Mouse (Mus musculus): ENCODE measurements around the gene Mbtps1. TPM values are rescaled to one million over a fixed set of nuclear protein-coding genes. Genes with fewer than 3 reads are reported as not detected.

Gene Mbtps1
- polyA plus RNA-seq, 1 experiment from 2014 or later = 64.8 TPM

DNA sequence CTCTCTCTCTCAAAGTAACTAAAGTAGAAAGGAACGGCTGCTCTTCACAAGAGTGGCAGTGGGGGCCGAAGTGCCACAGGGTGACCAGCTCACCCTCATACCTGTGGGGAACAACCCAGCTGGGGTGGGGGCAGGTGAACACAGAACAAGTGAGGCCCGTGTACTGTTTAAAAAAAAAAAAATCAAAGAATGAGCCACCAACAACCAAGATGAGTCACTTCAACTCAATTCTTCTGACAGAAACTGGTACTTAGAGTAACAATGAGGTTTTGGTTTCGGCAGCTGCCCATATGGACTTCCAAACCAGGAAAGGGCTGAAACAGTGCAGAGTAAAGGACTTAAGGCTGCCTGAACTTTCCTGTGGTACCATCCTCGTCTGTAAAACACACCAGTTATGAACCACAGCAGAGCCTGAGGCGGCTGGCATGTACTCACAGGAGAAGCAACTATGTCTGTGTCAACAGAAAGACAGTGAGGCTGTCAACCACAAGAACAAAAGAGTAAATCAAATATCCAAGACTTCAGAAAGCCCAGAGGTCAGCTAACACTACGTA lies 9.9 kb downstream of the Mbtps1 start:
- H3K36me3 ChIP-seq (ENCODE audit: control insufficient read depth, insufficient read depth, low read length) = no peaks in the 10 kb centered on the region
- ATAC-seq (ENCODE audit: low FRiP score) = no peak
- 87% methylated on average over 7 of the region's 7 CpGs for WGBS

DNA sequence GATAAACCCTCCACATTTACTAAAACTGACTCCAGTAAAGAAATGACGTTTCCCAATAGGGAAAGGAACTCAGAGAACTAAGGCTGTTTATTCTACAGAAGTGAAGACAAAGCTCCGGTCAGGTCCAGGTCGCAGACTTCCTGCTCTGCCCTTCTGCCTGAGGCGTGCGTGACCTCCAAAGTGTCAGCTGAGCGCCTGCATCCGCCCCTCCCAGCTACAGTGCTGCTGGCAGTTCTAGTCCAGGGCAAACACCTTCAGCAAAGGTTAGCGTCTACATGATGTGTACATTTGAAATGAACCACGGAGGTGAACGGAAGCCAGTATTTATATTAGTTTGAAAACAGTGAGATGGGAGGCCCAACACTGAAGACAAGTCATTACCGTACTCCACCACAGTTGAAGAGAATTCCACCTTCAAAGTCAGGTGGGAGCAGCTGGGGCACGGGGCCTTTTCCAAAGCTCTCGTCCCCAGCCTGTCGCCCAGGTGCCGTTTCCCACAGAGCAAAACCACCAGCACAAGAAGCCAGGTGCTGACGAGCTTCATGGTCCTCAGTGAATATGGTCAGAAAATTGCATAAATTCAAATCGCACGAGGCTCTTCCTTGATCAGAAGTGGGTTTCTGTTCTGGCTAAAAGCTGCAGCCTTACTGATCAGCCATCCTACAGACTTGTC lies 11.4 kb downstream of the Mbtps1 start:
- Histone ChIP-seq H3K36me3 (ENCODE audit: control insufficient read depth, insufficient read depth, low read length) (no peaks in the 10 kb centered on the region), H3K4me2 (replicated peaks; ENCODE audit: low read depth, low read length) (no peak overlapping the region), H3K4me1 (replicated peaks; ENCODE audit: control insufficient read depth, insufficient read depth, low read length) (no peaks in the 10 kb centered on the region), H3K27ac (ENCODE audit: low read depth, low read length) (no peak overlapping the region), H3K4me3 (ENCODE audit: low read depth, low read length) (no peak overlapping the region), H3K9me3 (ENCODE audit: control insufficient read depth, low read length) (no peaks in the 10 kb centered on the region), H3K9ac (ENCODE audit: low read depth, low read length) (no peak overlapping the region), H3K27me3 (ENCODE audit: control insufficient read depth, insufficient read depth, low read length) (no peaks in the 10 kb centered on the region)
- DNase-seq (ENCODE audit: low spot score) (no peak), ATAC-seq (ENCODE audit: low FRiP score) (no peak)
- WGBS = 87% methylated on average over 18 of the region's 18 CpGs

More for the DNA sequence above, 9.9 kb downstream of the Mbtps1 start:
- Histone ChIP-seq H3K4me1 (replicated peaks; ENCODE audit: control insufficient read depth, insufficient read depth, low read length) (no peaks in the 10 kb centered on the region), H3K9me3 (ENCODE audit: control insufficient read depth, low read length) (no peaks in the 10 kb centered on the region), H3K27me3 (ENCODE audit: control insufficient read depth, insufficient read depth, low read length) (no peaks in the 10 kb centered on the region), H3K27ac (ENCODE audit: low read depth, low read length) (no peak overlapping the region), H3K9ac (ENCODE audit: low read depth, low read length) (no peak overlapping the region), H3K4me3 (ENCODE audit: low read depth, low read length) (no peak overlapping the region), H3K4me2 (replicated peaks; ENCODE audit: low read depth, low read length) (no peak overlapping the region)
- DNase-seq (ENCODE audit: low spot score) = no peak

DNA sequence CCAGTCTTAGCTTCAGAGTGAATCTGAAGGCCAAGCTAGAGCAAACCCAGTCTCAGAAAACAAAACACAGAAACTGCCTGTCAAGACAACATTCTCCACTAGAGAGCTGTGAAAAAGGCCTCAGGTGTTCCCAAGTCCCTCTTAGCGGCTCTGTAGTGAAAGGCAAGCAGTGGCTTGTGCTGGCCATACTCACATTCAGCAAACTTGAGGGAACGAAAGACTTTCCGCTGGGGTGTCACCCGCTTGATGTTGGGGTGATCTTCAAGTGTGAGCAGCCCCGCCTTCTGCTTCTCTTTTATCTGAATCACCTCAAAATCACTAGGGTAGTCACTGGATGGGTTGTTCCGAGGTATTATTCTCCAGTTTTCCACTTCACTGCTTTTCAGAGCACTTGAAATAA lies 12.7 kb downstream of the Mbtps1 start:
- no peak overlapping the region for H3K4me3 ChIP-seq (ENCODE audit: low read depth, low read length)
- H3K27ac ChIP-seq (ENCODE audit: low read depth, low read length) = no peak overlapping the region
- no peaks in the 10 kb centered on the region for H3K9me3 ChIP-seq (ENCODE audit: control insufficient read depth, low read length)
- 95% methylated on average over 6 of the region's 6 CpGs for WGBS
- no peak for ATAC-seq (ENCODE audit: low FRiP score)
- DNase-seq (ENCODE audit: low spot score) = no peak
- H3K4me1 ChIP-seq (replicated peaks; ENCODE audit: control insufficient read depth, insufficient read depth, low read length) = no peaks in the 10 kb centered on the region
- H3K9ac ChIP-seq (ENCODE audit: low read depth, low read length) = no peak overlapping the region
- H3K27me3 ChIP-seq (ENCODE audit: control insufficient read depth, insufficient read depth, low read length) = no peaks in the 10 kb centered on the region
- no peak overlapping the region for H3K4me2 ChIP-seq (replicated peaks; ENCODE audit: low read depth, low read length)
- H3K36me3 ChIP-seq (ENCODE audit: control insufficient read depth, insufficient read depth, low read length) = peaks cover 9% of the 10 kb centered on the region; the same call in 1 of the 2 replicates

DNA sequence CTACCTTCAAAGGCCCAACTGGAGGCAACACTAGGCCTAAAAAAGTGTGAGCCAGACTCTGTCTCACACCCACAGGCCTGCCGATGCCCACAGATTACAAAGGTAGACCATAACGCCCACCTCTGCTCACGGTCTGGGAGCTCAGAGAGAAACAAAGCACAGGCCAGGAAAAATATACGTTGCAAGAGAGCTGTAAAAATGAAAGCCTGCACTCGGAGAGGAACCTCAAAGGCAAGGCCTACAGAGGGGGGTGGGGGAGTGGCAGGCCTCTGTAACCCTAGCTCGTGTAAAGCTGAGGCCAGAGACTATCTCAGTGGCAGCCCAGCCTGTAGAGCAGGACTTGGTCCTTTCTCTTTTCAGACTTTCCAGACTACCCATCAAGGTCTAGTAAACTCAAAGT lies 13.4 kb downstream of the Mbtps1 start:
- DNase-seq (ENCODE audit: low spot score) = no peak
- Histone ChIP-seq H3K9me3 (ENCODE audit: control insufficient read depth, low read length) (no peaks in the 10 kb centered on the region), H3K27me3 (ENCODE audit: control insufficient read depth, insufficient read depth, low read length) (no peaks in the 10 kb centered on the region), H3K9ac (ENCODE audit: low read depth, low read length) (no peak overlapping the region), H3K4me2 (replicated peaks; ENCODE audit: low read depth, low read length) (no peak overlapping the region), H3K4me3 (ENCODE audit: low read depth, low read length) (no peak overlapping the region), H3K27ac (ENCODE audit: low read depth, low read length) (no peak overlapping the region), H3K4me1 (replicated peaks; ENCODE audit: control insufficient read depth, insufficient read depth, low read length) (no peaks in the 10 kb centered on the region), H3K36me3 (ENCODE audit: control insufficient read depth, insufficient read depth, low read length) (peaks cover 9% of the 10 kb centered on the region; the same call in 1 of the 2 replicates)
- 83% methylated on average over 6 of the region's 6 CpGs for WGBS
- no peak for ATAC-seq (ENCODE audit: low FRiP score)

DNA sequence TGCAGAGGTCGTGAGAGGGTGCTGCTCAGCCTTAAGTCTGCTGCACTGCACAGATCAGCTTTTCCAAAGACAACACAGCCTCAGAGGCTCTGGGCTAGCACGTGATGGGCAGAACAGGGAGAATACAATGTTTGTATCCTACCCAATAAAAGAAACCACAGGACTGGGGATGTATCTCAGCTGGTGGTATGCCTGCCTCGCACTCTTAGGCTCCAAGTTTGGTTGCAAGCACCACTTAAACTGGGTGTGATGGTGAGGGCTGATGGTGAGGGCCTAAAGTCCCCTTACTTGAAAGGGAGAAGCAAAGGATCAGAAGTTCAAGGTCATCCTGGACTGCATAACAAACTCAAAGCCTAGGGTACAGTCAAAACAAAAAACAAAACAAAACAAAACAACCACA lies 13.9 kb downstream of the Mbtps1 start:
- DNase-seq (ENCODE audit: low spot score) (no peak), ATAC-seq (ENCODE audit: low FRiP score) (no peak)
- H3K4me3 ChIP-seq (ENCODE audit: low read depth, low read length) = no peak overlapping the region
- peaks cover 9% of the 10 kb centered on the region; the same call in 1 of the 2 replicates for H3K36me3 ChIP-seq (ENCODE audit: control insufficient read depth, insufficient read depth, low read length)
- no peaks in the 10 kb centered on the region for H3K9me3 ChIP-seq (ENCODE audit: control insufficient read depth, low read length)
- no peak overlapping the region for H3K9ac ChIP-seq (ENCODE audit: low read depth, low read length)
- H3K4me2 ChIP-seq (replicated peaks; ENCODE audit: low read depth, low read length) = no peak overlapping the region
- H3K4me1 ChIP-seq (replicated peaks; ENCODE audit: control insufficient read depth, insufficient read depth, low read length) = no peaks in the 10 kb centered on the region
- no peak overlapping the region for H3K27ac ChIP-seq (ENCODE audit: low read depth, low read length)
- no peaks in the 10 kb centered on the region for H3K27me3 ChIP-seq (ENCODE audit: control insufficient read depth, insufficient read depth, low read length)
- whole genome bisulfite sequencing = 88% methylated on average over 3 of the region's 3 CpGs

DNA sequence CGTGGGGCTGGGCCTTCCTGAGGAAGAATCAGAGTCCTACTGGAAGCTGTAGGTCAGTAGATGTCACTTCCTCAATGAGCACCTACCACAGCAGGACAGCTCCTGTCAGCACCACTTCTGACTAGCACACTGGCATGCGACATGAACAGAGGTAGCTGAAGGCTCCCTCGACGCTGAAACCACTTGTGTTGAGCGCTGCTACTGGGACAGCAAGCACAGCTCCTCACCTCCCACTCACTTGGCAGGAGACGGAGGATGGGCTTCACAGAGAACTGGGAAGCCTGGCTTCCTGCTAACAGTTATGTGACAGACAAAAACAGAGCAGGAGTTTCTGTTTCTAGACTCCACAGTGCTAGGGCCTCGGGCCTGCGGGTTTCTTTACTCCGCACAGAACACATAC lies 26.6 kb downstream of the Mbtps1 start:
- H3K36me3 ChIP-seq (ENCODE audit: control insufficient read depth, insufficient read depth, low read length) = 0 out of 2 replicates have a peak, but pooled peaks cover 4% of the 10 kb centered on the region
- H3K9ac ChIP-seq (ENCODE audit: low read depth, low read length) = no peak overlapping the region
- no peak overlapping the region for H3K4me3 ChIP-seq (ENCODE audit: low read depth, low read length)
- no peak for DNase-seq (ENCODE audit: low spot score)
- no peak overlapping the region for H3K4me2 ChIP-seq (replicated peaks; ENCODE audit: low read depth, low read length)
- 89% methylated on average over 9 of the region's 9 CpGs for WGBS
- no peaks in the 10 kb centered on the region for H3K9me3 ChIP-seq (ENCODE audit: control insufficient read depth, low read length)
- no peaks in the 10 kb centered on the region for H3K4me1 ChIP-seq (replicated peaks; ENCODE audit: control insufficient read depth, insufficient read depth, low read length)
- H3K27ac ChIP-seq (ENCODE audit: low read depth, low read length) = no peak overlapping the region
- no peak for ATAC-seq (ENCODE audit: low FRiP score)
- H3K27me3 ChIP-seq (ENCODE audit: control insufficient read depth, insufficient read depth, low read length) = no peaks in the 10 kb centered on the region

DNA sequence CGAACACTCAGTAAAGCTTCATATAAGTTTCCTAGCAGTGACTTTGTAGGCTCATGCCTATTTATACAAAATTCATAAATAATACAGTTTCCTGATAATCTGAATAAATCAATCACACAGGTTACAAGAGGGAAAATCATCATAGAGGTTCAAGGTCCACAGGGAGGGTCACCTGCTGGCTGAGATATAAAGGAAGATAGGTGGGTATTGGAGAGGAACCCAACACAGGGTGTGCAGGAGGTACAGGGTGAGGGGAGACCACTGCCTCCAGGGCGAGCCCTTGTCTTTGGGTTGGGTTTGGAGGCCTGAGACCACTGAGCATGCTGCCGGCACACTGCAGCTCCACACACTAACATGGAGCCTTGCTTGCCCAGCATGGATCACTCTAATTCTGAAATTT lies 27.1 kb downstream of the Mbtps1 start:
- DNase-seq (ENCODE audit: low spot score) = no peak
- WGBS = 97% methylated on average over 3 of the region's 3 CpGs
- ATAC-seq (ENCODE audit: low FRiP score) = no peak
- H3K27me3 ChIP-seq (ENCODE audit: control insufficient read depth, insufficient read depth, low read length) = no peaks in the 10 kb centered on the region
- H3K9me3 ChIP-seq (ENCODE audit: control insufficient read depth, low read length) = no peaks in the 10 kb centered on the region
- H3K36me3 ChIP-seq (ENCODE audit: control insufficient read depth, insufficient read depth, low read length) = 0 out of 2 replicates have a peak, but pooled peaks cover 4% of the 10 kb centered on the region
- H3K4me3 ChIP-seq (ENCODE audit: low read depth, low read length) = no peak overlapping the region
- no peak overlapping the region for H3K9ac ChIP-seq (ENCODE audit: low read depth, low read length)
- H3K4me1 ChIP-seq (replicated peaks; ENCODE audit: control insufficient read depth, insufficient read depth, low read length) = no peaks in the 10 kb centered on the region
- H3K27ac ChIP-seq (ENCODE audit: low read depth, low read length) = no peak overlapping the region
- no peak overlapping the region for H3K4me2 ChIP-seq (replicated peaks; ENCODE audit: low read depth, low read length)

DNA sequence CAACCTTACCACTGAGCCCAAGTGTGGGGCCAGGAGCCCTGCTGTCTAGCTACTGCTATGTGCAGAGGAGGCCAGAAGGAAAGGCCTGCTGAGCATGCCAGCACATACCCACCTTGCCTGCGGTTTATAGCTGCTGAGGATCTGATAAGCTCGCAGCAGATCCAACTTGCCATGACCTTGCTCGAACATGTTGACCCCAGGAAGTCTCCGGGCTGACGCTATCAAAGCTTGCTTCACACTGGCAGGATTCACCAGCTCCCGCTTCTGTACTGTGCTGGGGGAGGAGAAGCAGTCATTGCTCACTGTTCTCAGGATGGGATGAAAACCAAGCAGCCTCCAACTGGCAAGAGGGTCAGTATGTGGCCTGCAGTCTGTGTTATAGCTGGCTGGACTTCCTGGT lies 27.6 kb downstream of the Mbtps1 start:
- H3K4me2 ChIP-seq (replicated peaks; ENCODE audit: low read depth, low read length) = no peak overlapping the region
- no peak overlapping the region for H3K27ac ChIP-seq (ENCODE audit: low read depth, low read length)
- no peak for ATAC-seq (ENCODE audit: low FRiP score)
- H3K9ac ChIP-seq (ENCODE audit: low read depth, low read length) = no peak overlapping the region
- H3K36me3 ChIP-seq (ENCODE audit: control insufficient read depth, insufficient read depth, low read length) = 0 out of 2 replicates have a peak, but pooled peaks cover 4% of the 10 kb centered on the region
- H3K4me1 ChIP-seq (replicated peaks; ENCODE audit: control insufficient read depth, insufficient read depth, low read length) = no peaks in the 10 kb centered on the region
- H3K4me3 ChIP-seq (ENCODE audit: low read depth, low read length) = no peak overlapping the region
- no peaks in the 10 kb centered on the region for H3K9me3 ChIP-seq (ENCODE audit: control insufficient read depth, low read length)
- 91% methylated on average over 6 of the region's 6 CpGs for WGBS
- DNase-seq (ENCODE audit: low spot score) = no peak
- no peaks in the 10 kb centered on the region for H3K27me3 ChIP-seq (ENCODE audit: control insufficient read depth, insufficient read depth, low read length)

DNA sequence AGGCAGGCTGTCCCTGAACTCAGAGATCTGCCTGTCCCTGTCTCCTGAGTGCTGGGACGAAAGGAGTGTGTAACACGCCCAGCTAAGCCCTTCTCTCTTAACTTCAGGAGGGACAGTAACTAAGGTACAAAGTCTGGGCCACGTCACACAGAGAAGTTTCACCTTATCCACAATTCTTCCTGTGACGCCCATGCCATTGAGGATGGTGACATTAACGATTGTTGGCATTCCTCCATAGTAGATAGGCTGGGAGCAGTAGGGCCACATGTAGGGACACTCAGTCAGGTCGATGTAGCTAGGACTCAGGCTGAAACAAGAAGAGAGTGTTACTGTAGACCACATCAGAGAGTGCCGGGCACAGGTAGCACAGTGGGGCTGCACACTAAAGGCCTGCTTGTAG lies 29.8 kb downstream of the Mbtps1 start:
- H3K27me3 ChIP-seq (ENCODE audit: control insufficient read depth, insufficient read depth, low read length) = no peaks in the 10 kb centered on the region
- no peak overlapping the region for H3K27ac ChIP-seq (ENCODE audit: low read depth, low read length)
- 94% methylated on average over 7 of the region's 7 CpGs for WGBS
- H3K36me3 ChIP-seq (ENCODE audit: control insufficient read depth, insufficient read depth, low read length) = peaks cover 7% of the 10 kb centered on the region; the same call in 1 of the 2 replicates
- H3K4me2 ChIP-seq (replicated peaks; ENCODE audit: low read depth, low read length) = no peak overlapping the region
- no peaks in the 10 kb centered on the region for H3K9me3 ChIP-seq (ENCODE audit: control insufficient read depth, low read length)
- ATAC-seq (ENCODE audit: low FRiP score) = no peak
- no peak overlapping the region for H3K4me3 ChIP-seq (ENCODE audit: low read depth, low read length)
- no peaks in the 10 kb centered on the region for H3K4me1 ChIP-seq (replicated peaks; ENCODE audit: control insufficient read depth, insufficient read depth, low read length)
- DNase-seq (ENCODE audit: low spot score) = no peak
- H3K9ac ChIP-seq (ENCODE audit: low read depth, low read length) = no peak overlapping the region

All from hindbrain, embryonic 11.5 days (tissue).